Mouse (Mus musculus) intestine, embryonic 14.5 days (tissue): ENCODE measurements around the gene Dock2. TPM values are rescaled to one million over a fixed set of nuclear protein-coding genes. Genes with fewer than 3 reads are reported as not detected.
A peak's percentile ranks its signal among the peaks of the same experiment; 100 is the strongest.

ENCODE experiments used
- ATAC-seq: fragments of 200-750 bp; cut with Nextera tagmentation; replicated peaks from 2 replicates; pipeline ENCODE4 v1.8.0; 2017; ENCODE audit warnings: low read depth, moderate number of reproducible peaks, moderate TSS enrichment, moderate library complexity; ENCODE audit not compliant: low FRiP score, low TSS enrichment
- DNase-seq: peaks from one replicate; pipeline ENCODE4 v3.0.0-alpha.2; 2018; ENCODE audit warnings: low spot score
- H3K27ac ChIP-seq: fragments of 300-500 bp; sonication (generic); 2 replicates; pipeline ENCODE4 v1.5.1; 2014; ENCODE audit warnings: low read depth, mild to moderate bottlenecking, control low read depth
- H3K27me3 ChIP-seq: fragments of 300-500 bp; sonication (generic); replicated peaks from 2 replicates; pipeline ENCODE4 v1.6.1; 2014; ENCODE audit warnings: low read length, control low read depth; ENCODE audit not compliant: control insufficient read depth, insufficient read depth
- H3K36me3 ChIP-seq: fragments of 300-500 bp; sonication (generic); 2 replicates; pipeline ENCODE4 v1.6.1; 2014; ENCODE audit warnings: low read length, control low read depth; ENCODE audit not compliant: control insufficient read depth, insufficient read depth
- H3K4me1 ChIP-seq: fragments of 300-500 bp; sonication (generic); replicated peaks from 2 replicates; pipeline ENCODE4 v1.6.1; 2014; ENCODE audit warnings: low read length, control low read depth, mixed read lengths; ENCODE audit not compliant: control insufficient read depth, insufficient read depth
- H3K4me2 ChIP-seq: fragments of 300-500 bp; sonication (generic); 2 replicates; pipeline ENCODE4 v1.6.1; 2014; ENCODE audit warnings: low read length
- H3K4me3 ChIP-seq: fragments of 300-500 bp; sonication (generic); 2 replicates; pipeline ENCODE4 v1.5.1; 2014; ENCODE audit warnings: low read depth, low read length, control low read depth, mixed read lengths
- H3K9ac ChIP-seq: fragments of 300-500 bp; sonication (generic); 2 replicates; pipeline ENCODE4 v1.6.1; 2014; ENCODE audit warnings: mild to moderate bottlenecking, low read length
- H3K9me3 ChIP-seq: fragments of 300-500 bp; sonication (generic); 2 replicates; pipeline ENCODE4 v1.6.1; 2016; ENCODE audit warnings: low read length, control low read depth; ENCODE audit not compliant: control insufficient read depth
- WGBS: fragments of 180-500 bp; shearing (Covaris S2); extraction: QIAGEN DNeasy Blood & Tissue Kit; methylation state at CpG from one replicate; pipeline ENCODE4 v1.1.7; 2014; 5-methylcytosine and 5-hydroxymethylcytosine counted together
- polyA plus RNA-seq: library from polyadenylated mRNA; unstranded; fragments of >200 nt; fragmentation: Nextera tagmentation; extraction: Ambion mirVana; gene quantifications from 2 replicates; pipeline ENCODE4 v1.2.1, GENCODE M21; 2014

Gene Dock2
- polyA plus RNA-seq, 1 experiment from 2014 or later: 1.5 TPM

- Histone ChIP-seq H3K36me3 (no peaks in the 10 kb centered on the region), H3K9me3 (no peaks in the 10 kb centered on the region), H3K4me1 (no peaks in the 10 kb centered on the region), H3K27ac (no peak overlapping the region), H3K4me3 (no peak overlapping the region), H3K27me3 (no peaks in the 10 kb centered on the region), H3K4me2 (no peak overlapping the region), H3K9ac (no peak overlapping the region)
- ATAC-seq: no peak
- 85% methylated on average over 11 of the region's 11 CpGs for WGBS
- no peak for DNase-seq
Measured at GRCm38 (mm10) chr11:34257548-34258189, 526.0 kb downstream of the Dock2 start.

GRCm38 (mm10) chr11:34242979-34243378 lies 540.7 kb downstream of the Dock2 start:
- ATAC-seq: no peak
- H3K4me2 ChIP-seq: no peak overlapping the region
- H3K27me3 ChIP-seq: no peaks in the 10 kb centered on the region
- 23% methylated on average over 6 of the region's 6 CpGs for WGBS
- H3K9ac ChIP-seq: no peak overlapping the region
- no peak for DNase-seq
- no peaks in the 10 kb centered on the region for H3K36me3 ChIP-seq
- no peak overlapping the region for H3K4me3 ChIP-seq
- no peak overlapping the region for H3K27ac ChIP-seq
- H3K9me3 ChIP-seq: no peaks in the 10 kb centered on the region
- no peaks in the 10 kb centered on the region for H3K4me1 ChIP-seq

GRCm38 (mm10) chr11:34240252-34240651 lies 543.4 kb downstream of the Dock2 start:
- H3K9me3 ChIP-seq: no peaks in the 10 kb centered on the region
- no peak overlapping the region for H3K4me2 ChIP-seq
- ATAC-seq (no peak), DNase-seq (no peak)
- no peak overlapping the region for H3K9ac ChIP-seq
- H3K4me3 ChIP-seq: no peak overlapping the region
- no peaks in the 10 kb centered on the region for H3K36me3 ChIP-seq
- no peak overlapping the region for H3K27ac ChIP-seq
- no peaks in the 10 kb centered on the region for H3K27me3 ChIP-seq
- 97% methylated on average over 1 of the region's 1 CpGs for WGBS
- no peaks in the 10 kb centered on the region for H3K4me1 ChIP-seq

- 83% methylated on average over 2 of the region's 2 CpGs for WGBS
- Histone ChIP-seq H3K4me3 (no peak overlapping the region), H3K27me3 (no peaks in the 10 kb centered on the region), H3K27ac (no peak overlapping the region), H3K36me3 (no peaks in the 10 kb centered on the region), H3K4me2 (no peak overlapping the region), H3K9ac (no peak overlapping the region), H3K9me3 (no peaks in the 10 kb centered on the region), H3K4me1 (no peaks in the 10 kb centered on the region)
- DNase-seq (no peak), ATAC-seq (no peak)
Measured at GRCm38 (mm10) chr11:34239691-34240090, 544.0 kb downstream of the Dock2 start.

GRCm38 (mm10) chr11:34236885-34237284 lies 546.8 kb downstream of the Dock2 start:
- Histone ChIP-seq H3K4me2 (no peak overlapping the region), H3K27ac (no peak overlapping the region), H3K9ac (no peak overlapping the region), H3K27me3 (no peaks in the 10 kb centered on the region), H3K4me3 (no peak overlapping the region), H3K36me3 (no peaks in the 10 kb centered on the region), H3K9me3 (no peaks in the 10 kb centered on the region), H3K4me1 (no peaks in the 10 kb centered on the region)
- 86% methylated on average over 6 of the region's 6 CpGs for WGBS
- DNase-seq (no peak), ATAC-seq (no peak)

- DNase-seq: no peak
- Histone ChIP-seq H3K9me3 (no peaks in the 10 kb centered on the region), H3K36me3 (no peaks in the 10 kb centered on the region), H3K27me3 (no peaks in the 10 kb centered on the region), H3K4me3 (no peak overlapping the region), H3K4me1 (no peaks in the 10 kb centered on the region), H3K27ac (no peak overlapping the region), H3K9ac (no peak overlapping the region), H3K4me2 (no peak overlapping the region)
- 58% methylated on average over 5 of the region's 5 CpGs for WGBS
- no peak for ATAC-seq
Measured at GRCm38 (mm10) chr11:34236091-34236759, 547.5 kb downstream of the Dock2 start.

GRCm38 (mm10) chr11:34228758-34229364 lies 554.8 kb downstream of the Dock2 start:
- Histone ChIP-seq H3K9me3 (no peaks in the 10 kb centered on the region), H3K4me3 (no peak overlapping the region), H3K4me2 (no peak overlapping the region), H3K4me1 (no peaks in the 10 kb centered on the region), H3K27ac (no peak overlapping the region), H3K36me3 (no peaks in the 10 kb centered on the region), H3K9ac (no peak overlapping the region), H3K27me3 (no peaks in the 10 kb centered on the region)
- 40% methylated on average over 6 of the region's 6 CpGs for WGBS
- DNase-seq (peak; percentile 87), ATAC-seq (0 out of 2 replicates have a peak, but pooled peaks have one; percentile 60)

- Histone ChIP-seq H3K4me3 (no peak overlapping the region), H3K9me3 (no peaks in the 10 kb centered on the region), H3K9ac (no peak overlapping the region), H3K4me2 (no peak overlapping the region), H3K4me1 (no peaks in the 10 kb centered on the region), H3K27me3 (no peaks in the 10 kb centered on the region), H3K36me3 (no peaks in the 10 kb centered on the region), H3K27ac (no peak overlapping the region)
- 71% methylated on average over 1 of the region's 1 CpGs for WGBS
- DNase-seq (no peak), ATAC-seq (no peak)
Measured at GRCm38 (mm10) chr11:34227180-34227579, 556.5 kb downstream of the Dock2 start.
